Mouse (Mus musculus) left cerebral cortex, postnatal 25 days (tissue): ENCODE measurements at regions not wholly inside any gene's neighbourhood (a gene's known extent, or its start where the extent isn't known, plus 50 kb on each side); places are given as distances from the start of the nearest gene placed in this dataset.

Source experiments
- DNase-seq, 2 experiments: peaks; one replicate each; pipeline ENCODE4 v3.0.0; 2022; ENCODE audit warnings: low spot score in 2 of 2, mixed read lengths in 1 of 2
- intact Hi-C: fragments of 180-260 bp; cut with DNase I; formaldehyde crosslinking; loops from one replicate; pipeline ENCODE4 v1.15.1; 2025

- intact Hi-C loops: no loop called here
- no peak for DNase-seq
Measured at GRCm38 (mm10) chr16:55698489-55698892, 140.2 kb downstream of the Nfkbiz start.

DNA sequence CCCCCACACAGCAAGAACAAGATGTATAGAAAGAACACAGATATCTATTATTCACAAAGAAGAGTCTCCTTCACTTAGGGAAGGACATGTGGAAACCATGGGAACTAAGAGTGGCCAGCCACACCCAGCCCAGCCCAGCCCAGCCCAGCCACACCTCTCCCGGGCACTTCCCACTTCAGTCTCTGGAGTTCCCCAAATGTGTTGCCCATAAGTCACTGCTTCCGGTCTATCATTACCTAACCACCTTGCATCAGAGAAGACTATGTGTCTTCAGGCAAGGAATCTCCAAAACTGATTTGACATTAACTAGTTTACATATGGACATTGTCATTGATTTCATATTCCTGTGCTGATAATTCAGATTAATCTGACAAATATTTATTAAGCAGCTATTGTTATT, 147.6 kb downstream of the Nfkbiz start:
- no peak for DNase-seq
- intact Hi-C loops: no loop called here

DNA sequence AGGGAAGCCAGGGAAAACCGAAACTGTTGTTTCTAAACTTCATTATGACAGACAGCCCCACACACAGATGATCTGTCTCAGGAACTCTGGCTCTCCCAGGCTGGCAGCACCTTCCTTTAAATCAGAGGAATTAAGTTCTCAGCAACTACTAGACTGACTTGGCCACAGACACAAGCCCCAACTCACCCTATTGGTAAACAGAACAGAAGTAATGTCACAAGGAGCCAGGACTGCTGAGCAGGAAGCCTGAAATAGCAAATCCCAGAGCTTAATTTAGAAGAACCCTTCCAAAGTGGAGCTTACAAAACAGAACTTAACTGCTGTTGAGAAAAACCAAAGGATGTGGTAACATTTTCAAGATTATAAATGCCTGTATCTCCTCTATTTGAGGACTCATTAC, 174.8 kb downstream of the Nfkbiz start:
- DNase-seq: peak; percentile 1 to 14
- intact Hi-C loops: no loop called here

DNA sequence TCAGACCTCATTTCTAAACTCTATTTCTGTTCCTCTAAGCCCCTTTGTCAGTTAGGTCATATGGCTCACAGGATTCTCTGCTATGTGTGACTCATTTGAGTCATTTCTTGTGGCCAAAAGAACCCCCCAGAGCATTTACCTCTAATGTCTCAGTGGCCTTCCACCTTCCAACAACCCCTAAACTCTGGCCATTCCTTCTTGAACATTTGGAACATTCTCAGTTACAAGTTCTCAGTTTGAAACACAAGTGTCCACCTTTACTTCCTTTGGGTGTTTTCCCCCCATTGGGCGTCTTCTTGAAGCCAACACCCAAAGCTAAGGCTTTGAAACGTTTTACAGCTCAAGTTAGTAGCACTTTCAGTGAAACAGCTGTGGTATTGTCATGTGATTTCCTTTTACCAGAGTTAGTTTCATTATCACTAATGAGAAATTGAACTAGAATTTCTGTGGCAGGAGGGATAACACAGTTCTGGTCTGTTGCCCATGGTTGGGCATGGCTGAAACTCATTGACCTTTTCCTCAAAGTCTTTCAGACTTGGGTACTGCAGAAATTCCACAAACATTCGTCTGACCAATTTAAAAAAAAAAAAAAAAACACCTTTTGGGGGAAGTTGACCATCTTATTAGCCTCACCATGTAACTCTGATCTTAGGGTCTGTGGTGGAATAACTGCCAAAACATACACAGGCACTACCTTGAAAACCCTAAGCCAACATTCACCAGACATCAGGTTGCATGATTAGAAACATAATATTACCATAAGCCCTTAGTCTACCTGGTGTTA, 201.8 kb downstream of the Nfkbiz start:
- intact Hi-C loops: no loop called here

DNA sequence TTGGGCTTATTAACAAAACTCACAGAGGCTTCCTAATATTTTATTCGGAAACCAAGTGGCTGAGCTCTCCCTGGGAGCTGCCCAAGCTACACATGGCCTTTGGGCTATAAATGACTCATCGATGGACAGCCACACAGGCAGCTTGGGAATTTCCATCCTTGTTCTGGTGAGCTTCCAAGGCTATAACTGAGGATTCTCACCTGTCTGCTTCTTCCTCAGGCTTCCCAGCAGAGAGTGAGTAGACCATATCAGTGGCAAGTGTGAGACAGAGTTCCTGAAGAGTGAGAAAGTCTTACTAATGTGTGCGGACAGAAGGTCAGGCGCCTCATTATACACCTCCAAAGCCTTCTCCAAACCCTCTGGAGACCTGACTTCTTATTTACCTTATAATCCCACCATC, 202.5 kb downstream of the Nfkbiz start:
- no peak for DNase-seq
- intact Hi-C loops: no loop called here

More for the DNA sequence above, 201.8 kb downstream of the Nfkbiz start:
- no peak for DNase-seq

DNA sequence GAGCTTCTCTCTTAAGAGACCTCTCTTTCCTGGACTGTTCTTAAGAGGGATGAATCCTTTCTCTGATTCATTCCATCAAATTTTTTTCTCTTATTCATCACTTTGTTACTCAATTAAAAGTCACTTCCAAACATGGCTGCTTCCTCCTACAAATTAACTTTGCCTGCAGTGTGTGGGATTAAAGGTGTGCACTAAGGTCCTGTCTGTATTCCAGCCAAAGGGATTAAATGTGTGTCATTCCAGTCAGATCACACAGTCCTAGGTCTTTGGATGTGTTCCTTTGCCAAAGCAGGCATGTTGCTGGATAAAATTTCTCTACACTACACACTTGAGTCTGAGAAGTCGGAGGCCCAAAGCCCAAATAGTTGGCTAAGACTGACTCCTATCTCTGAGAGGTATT, 204.0 kb downstream of the Nfkbiz start:
- intact Hi-C loops: no loop called here
- no peak for DNase-seq

DNA sequence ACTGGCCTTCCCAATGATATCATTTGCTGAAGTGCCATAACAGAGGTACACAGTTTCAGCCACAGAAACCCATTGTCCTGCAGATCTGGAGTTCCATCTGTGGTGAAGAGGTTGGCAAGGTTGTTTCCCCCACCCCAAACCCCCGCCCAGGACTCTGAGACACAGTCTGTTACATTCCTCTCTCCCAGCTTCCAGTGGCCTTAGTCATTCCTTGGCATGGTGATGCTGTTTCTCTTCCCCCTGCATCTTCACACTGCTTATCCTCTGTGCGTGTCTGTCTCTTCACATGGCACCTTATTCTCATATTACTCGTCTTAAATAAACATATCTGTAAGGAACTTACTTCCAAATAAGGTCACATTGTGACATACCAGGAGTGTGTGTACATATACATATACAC, 206.5 kb downstream of the Nfkbiz start:
- DNase-seq: no peak
- intact Hi-C loops: no loop called here

GRCm38 (mm10) chr16:55631637-55632036, 207.1 kb downstream of the Nfkbiz start:
- intact Hi-C loops: no loop called here
- DNase-seq: no peak

DNA sequence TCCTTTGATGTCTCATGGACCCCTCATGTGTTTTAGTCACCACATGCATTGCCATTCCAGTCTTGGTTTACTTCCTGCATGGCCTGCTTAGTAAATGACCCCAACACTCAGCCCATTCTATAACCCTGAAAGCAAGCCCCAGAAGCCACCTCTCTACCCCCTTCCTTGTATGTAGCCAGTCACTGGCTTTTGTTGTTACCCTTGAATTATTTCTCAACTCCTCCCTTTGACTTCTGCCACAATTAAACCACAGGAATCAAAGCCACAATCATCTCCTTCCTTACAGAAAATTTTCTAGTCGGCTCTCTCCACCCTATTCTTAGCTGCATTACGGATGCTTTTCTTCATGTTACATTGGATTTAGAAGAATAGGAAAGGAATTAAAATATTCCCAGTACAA, 207.7 kb downstream of the Nfkbiz start:
- intact Hi-C loops: no loop called here

DNA sequence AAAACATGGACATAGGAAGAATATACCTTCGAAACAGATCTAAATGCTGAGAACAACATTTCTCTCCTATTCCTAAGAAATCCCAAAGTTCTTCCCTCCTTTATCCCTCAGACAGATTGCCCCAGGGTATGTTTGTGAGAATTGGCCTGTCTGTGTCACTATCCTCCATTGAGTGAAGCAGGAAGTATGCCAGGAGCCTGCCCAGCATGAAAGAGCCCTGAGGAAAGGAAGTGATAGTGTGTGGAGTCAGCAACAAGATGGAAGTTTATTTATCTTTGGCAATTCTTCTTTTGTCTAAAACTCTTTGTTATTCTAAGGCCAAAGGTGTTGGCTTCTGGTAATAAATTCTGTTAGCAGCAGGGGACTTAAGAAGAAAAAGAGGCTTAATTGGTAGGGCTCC, 211.2 kb downstream of the Nfkbiz start:
- no peak for DNase-seq
- intact Hi-C loops: no loop called here

More for the DNA sequence above, 207.7 kb downstream of the Nfkbiz start:
- no peak for DNase-seq

GRCm38 (mm10) chr16:55623422-55623821, 215.3 kb downstream of the Nfkbiz start:
- intact Hi-C loops: no loop called here
- no peak for DNase-seq

DNA sequence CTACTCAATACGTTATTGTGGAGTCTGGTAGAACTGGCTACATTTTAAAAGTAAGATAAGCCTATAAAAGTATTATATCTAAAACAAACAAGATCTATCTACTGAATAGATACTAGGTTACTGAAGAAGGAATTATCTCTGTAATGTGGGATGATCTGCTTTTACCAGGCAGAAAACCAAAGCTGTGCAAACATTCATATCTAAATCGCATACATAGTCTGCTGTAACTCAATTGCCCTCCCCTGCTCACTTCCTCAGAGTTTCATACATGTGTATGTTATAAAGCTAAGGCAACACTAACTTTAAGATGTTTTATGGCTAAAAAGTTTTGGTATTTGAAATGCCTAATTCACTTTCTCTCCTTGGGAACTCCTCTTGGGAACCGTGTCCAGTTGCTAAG, 219.0 kb downstream of the Nfkbiz start:
- DNase-seq: no peak
- intact Hi-C loops: no loop called here

DNA sequence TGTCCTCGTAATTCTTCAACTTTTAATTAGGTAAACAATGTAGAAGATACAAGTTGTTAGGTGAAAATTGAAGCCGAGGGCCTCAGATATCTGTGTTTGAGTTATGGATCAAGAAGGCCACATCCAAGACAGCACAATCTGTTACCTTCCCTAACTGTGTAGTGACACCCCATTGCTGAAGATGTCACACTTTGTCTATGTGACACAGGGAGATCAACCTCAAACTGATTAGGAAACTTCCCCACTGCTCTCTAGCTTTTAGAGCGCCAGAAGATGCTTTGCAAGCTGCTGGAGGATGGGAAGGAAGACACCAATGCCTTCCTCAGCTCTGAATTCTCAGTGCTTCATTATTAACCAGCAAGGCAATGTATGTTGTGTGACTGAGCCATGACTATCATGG, 220.7 kb downstream of the Nfkbiz start:
- DNase-seq: no peak
- intact Hi-C loops: no loop called here

- intact Hi-C loops: no loop called here
Measured at GRCm38 (mm10) chr16:55617506-55617905, 221.2 kb downstream of the Nfkbiz start.

DNA sequence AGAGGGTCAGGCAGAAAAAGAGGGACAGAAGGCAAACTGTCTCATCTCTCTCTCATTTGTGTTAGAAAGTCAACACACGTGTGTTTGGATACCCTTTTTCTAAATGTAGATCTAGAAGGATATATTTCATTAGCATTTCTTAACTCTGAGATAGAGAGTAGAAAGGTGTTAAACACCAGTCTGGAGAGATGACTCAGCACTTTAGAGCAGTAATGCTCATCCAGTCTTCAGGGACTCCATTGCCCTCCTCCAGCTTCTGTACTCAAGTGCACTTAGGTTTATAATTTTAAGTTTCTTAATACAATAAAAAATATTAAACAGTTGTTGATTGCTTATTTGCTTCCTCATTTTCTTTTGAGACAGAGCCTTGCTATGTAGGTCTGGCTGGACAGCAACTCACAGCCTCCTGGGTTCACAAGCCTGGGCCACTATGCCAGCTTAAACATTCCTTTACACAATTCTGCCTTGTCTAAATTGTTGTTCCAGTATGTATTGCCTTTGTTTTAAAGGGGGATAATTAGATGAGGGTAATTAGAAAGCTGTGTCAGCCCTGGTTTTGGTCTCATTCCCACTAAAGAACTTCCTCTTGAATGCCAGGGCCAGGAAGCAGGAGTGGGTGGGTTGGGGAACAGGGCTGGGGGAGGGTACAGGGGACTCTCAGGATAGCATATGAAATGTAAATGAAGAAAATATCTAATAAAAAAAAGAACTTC, 222.1 kb downstream of the Nfkbiz start:
- intact Hi-C loops: no loop called here
- DNase-seq: no peak

More at GRCm38 (mm10) chr16:55617506-55617905, 221.2 kb downstream of the Nfkbiz start:
- DNase-seq: no peak

DNA sequence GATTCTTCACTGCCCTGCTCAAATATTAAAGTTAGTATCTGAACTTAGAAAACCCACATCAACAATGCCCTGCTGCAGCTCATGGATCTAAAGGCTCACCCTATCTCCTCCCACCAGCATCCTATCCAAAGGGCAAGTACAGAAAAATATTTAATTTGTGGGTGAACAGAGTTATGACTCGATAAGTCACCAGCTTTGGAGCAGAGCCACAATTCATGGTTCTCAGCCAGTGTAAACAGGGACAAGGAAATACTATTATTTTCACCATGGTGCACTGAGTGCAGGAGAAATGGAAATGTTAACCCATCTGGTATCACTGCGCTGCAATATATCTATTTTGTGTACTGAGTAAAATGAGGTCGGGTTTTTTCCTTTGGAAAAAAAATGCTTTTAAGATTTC, 225.8 kb downstream of the Nfkbiz start:
- DNase-seq: no peak
- intact Hi-C loops: no loop called here

- intact Hi-C loops: no loop called here
- DNase-seq: no peak
Measured at GRCm38 (mm10) chr16:55612001-55612400, 226.7 kb downstream of the Nfkbiz start.

- intact Hi-C loops: no loop called here
- no peak for DNase-seq
Measured at GRCm38 (mm10) chr16:55611172-55611571, 227.5 kb downstream of the Nfkbiz start.

- DNase-seq: no peak
- intact Hi-C loops: no loop called here
Measured at GRCm38 (mm10) chr16:55608361-55608760, 230.3 kb downstream of the Nfkbiz start.

DNA sequence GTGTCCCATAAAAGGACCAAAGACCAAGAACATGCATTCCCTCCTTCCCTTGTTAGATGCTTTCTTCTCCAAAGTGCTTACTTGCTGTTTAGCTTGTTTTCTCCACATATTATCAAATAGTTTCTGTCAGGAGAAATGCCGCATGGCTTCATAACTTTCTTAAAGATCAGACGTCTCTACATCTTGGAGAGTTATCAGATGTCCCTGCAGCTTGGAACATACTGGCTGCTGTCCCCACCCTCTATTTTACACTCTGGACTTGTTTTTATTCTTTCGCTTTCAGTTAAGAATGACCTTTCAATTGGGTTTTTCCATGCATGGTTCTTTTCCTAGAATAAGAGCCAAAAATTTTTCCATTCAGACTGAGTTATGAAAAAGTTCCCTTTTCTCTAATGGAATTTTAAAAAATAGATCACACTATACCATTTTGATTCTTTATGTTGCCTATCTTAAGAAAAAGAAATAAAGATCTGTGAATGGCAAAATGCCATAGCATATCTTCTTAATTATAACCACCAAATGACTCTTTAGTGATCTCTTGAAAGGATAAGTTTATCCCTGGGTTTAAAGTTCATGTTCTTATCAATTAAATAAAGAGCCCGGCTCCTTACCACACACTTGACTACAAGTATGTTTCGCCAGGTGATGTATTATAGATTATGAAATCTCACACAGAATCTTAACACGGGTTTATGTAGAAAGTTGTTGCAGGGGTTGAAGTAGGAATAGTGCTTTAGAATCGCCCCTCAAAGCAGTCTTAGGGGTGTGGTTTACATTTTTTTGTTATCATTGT, 232.1 kb downstream of the Nfkbiz start:
- no peak for DNase-seq
- intact Hi-C loops: no loop called here
